Mouse (Mus musculus) cerebellum, postnatal 14 days (tissue): ENCODE measurements around the gene Prm3.

Experiments
- DNase-seq, 2 experiments: peaks; one replicate each; pipeline ENCODE4 v3.0.0; 2021; ENCODE audit warnings: mixed read lengths in 2 of 2

Gene Prm3

GRCm38 (mm10) chr16:10770531-10771325 is 20.0 kb downstream of the Prm3 start:
- DNase-seq, result no peak

DNA sequence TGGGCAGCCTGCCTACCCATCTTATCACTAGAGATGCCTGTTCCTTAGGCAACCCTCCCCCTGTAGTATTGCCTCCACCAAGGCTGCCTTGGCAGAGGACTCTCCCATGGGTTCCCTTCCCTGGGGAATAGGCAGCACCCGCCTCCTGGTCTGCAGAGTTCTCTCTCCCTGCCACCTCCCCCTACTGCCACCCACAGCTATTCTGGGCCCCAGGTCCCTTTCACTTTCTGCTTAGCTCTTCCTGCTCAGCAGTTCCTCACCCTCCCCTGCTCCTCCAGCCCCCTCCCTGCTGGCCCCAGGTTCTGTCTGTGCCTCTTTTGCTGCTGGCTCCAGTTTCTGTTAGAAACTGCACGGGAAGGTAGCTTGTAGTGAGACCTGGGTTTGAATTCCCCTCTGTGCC is 21.1 kb downstream of the Prm3 start:
- no peak for DNase-seq

DNA sequence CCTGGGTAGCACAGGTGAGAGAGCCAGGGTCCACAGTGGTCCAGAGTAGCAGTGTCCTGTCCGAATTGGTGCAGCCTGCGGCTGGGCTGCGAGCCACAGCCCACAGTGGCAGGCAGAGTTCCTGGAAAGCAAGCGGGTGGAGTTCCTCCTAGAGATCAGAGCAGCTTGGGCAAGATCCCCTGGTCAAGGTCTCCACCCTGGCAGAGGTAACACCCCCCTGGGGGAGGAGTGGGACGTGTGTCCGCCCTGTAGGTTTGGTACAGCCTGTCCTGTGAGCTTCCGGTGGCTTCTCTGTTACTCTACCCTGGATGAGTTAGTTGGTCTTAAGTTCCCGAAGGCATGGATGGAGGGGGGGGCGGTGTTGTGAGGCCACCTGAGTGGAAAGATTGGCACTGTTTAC is 21.9 kb downstream of the Prm3 start:
- DNase-seq, result no peak

- DNase-seq, result peak; percentile 82 to 88
These were observed 23.6 kb downstream of the Prm3 start for GRCm38 (mm10) chr16:10767158-10767557.

DNA sequence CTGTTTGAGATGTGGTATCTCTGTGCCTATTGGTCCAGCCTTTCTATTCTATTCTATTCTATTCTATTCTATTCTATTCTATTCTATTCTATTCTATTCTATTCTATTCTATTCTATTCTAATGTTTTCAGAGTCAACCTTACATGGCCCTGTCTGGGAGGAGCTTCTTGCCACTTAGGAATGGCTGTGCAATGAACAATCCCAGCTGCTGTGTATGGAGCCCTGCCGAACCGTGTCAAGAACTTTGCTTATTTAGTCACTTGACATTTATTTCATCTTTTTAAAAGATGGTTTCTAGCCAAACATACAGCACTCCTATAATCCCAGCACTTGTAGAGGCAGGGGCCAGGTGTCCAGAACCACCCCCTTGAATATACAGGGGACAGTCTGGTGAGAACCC is 26.4 kb downstream of the Prm3 start:
- no peak for DNase-seq

DNA sequence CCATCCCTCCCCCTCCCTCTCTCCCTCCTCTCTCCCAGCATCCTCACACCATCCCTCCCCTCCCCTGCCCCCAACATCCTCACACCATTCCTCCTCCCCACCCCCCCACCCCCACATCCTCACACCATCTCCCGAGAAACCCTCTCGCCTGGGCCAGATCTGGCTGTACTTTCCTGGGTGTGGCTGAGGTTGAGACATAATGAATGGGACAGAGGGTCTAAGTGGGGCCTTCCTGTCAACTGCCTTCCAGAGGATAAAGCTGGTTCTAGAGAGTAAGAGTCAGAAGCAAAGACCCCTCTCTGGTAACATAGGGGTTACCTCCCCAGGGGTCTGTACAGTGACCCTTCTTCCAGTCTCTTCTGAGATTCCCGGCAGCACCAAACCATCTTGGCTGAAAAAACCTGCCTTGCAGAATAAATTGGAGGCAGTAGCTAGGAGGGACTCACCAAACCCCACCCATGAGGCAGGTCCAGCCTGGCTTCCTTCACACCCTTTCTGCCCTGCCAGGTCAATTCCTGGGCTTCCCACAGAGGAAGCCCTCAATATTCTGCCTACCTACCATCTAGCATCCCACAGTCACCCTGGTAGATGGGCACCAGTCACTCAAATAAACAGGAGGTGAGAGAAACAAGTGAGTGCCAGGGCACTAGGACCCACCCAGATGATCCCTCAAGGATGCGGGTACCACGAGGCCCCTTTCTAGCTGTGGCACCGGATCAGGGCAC is 27.0 kb downstream of the Prm3 start:
- DNase-seq, result no peak

GRCm38 (mm10) chr16:10762569-10763180 is 28.0 kb downstream of the Prm3 start:
- no peak for DNase-seq

DNA sequence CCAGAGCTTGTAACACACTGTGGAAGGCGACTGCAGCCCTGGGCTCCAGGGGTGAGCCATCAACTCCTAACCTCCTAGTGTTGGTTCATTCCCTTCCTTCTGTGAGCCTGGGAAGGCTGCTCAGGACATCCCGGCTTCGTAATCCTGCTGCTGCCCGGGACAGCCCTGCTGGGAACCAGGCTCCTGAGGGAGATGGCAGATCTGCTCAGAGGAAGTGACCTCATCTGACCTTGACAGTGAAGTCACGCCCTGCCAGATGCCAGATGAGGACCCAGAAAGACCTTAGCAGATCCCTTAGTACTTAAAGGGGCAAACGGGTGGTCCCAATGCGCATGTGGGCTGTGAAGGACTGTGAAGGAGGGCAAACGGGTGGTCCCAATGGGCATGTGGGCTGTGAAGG is 29.5 kb downstream of the Prm3 start:
- DNase-seq, result no peak

GRCm38 (mm10) chr16:10756168-10756567 is 34.5 kb downstream of the Prm3 start:
- no peak for DNase-seq

DNA sequence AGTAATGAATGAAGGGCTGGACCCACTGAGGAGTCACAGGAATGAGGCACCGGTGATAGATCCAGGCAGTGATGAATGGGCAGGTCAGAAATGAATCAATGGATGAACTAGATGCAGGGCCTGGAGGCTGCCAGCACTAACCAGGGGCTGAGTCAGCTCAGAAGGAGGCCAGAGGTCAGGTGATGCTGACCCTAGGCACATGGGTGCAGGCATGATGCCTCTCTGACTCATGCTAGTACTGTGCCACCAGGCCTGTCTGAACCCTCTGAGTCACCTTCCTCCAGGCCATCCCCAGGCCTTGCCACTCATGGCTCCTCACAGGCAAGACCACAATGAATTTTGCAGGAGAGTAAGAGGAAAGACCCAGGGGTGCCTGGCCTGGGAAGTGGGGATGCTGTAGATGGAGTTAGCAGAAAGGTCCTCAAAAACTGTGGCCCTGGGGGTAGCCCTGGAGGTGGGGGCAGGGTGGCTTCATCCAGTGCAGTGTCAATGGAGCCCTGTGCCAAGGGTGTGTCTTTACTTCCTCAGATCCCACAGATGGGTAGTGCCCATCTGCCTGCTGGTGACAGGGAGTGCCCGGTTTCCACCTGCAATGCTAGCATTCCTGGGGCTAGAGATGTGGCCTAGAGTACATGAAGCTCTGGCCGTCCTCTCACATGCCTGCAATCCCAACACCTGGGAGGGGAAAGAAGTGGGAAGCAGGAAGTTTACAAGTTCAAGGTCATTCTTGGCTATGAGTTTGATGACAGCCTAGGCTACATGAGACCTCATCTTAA is 36.0 kb downstream of the Prm3 start:
- no peak for DNase-seq

GRCm38 (mm10) chr16:10749824-10750223 is 40.9 kb downstream of the Prm3 start:
- peak; percentile 87 to 91 for DNase-seq

DNA sequence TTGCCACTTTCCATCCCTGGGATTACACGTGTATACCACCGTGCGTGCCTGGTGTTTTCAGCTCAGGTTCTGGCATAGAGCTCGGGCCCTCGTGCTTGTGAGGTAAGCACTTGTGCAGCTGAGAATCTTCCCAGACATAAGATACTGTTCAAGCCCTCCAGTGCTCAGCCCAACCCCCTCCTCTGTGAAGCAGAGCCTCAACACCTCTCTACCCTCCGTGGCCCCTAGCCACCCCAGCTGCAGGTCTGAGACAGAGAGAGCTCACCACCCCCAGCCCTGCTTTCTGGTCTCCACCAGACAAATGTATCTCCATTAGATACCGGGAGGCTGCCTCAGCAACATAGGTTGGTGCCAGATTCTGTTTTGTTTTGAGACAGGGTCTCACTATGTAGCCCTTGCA is 41.5 kb downstream of the Prm3 start:
- DNase-seq, result no peak

DNA sequence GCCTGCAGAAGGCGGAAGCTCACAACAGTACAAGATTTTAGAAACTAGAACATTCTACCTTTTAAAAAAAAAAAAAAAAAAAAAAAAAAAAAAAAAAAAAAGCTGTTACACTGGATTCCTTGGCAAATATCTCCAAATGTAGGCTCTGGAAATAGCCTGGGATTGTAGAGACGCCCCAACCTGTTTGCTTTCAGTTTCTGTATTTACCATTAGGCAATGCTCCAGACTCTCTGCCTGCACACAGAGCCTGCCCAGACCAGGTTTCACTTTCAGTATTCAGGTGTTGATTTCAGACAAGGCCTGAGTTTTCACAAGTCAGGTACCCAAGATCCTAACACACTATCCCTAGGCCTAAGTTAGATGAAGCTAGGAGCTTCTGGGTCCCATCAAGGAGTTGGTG is 49.6 kb downstream of the Prm3 start:
- no peak for DNase-seq
